Mouse (Mus musculus) mouse trophoblast stem cell (cell line): ENCODE results near the gene Inpp5e.
"Not testable (repeated sequence)": the region's sequence is repeated elsewhere in the genome, so short reads cannot be mapped to it uniquely, and the experiment has no call there.

Experiments
- in situ Hi-C, 2 experiments: fragments of 300-500 bp; cut with MseI, MboI; formaldehyde crosslinking; loops; 2 replicates in 1 of 2; 3 replicates in 1 of 2; pipeline ENCODE4 v1.15.1; 2025

Gene Inpp5e

GRCm38 (mm10) chr2:26421969-26422368 lies 13.0 kb upstream of the Inpp5e start:
- in situ Hi-C loops, result no loop called here

- in situ Hi-C loops, result no loop called here
Observed at GRCm38 (mm10) chr2:26418120-26418519, 9.1 kb upstream of the Inpp5e start.

- in situ Hi-C loops, result no loop called here
Observed at GRCm38 (mm10) chr2:26417066-26417465, 8.1 kb upstream of the Inpp5e start.

- in situ Hi-C loops, result no loop called here
Observed at GRCm38 (mm10) chr2:26410931-26411411, 2.0 kb upstream of the Inpp5e start.

GRCm38 (mm10) chr2:26410091-26410490 lies 1.1 kb upstream of the Inpp5e start:
- in situ Hi-C loops, result no loop called here

- in situ Hi-C loops, result no loop called here
Observed at GRCm38 (mm10) chr2:26409362-26409761, 359 bp upstream of the Inpp5e start.

GRCm38 (mm10) chr2:26403306-26403705 lies 5.7 kb downstream of the Inpp5e start:
- in situ Hi-C loops, result no loop called here

- in situ Hi-C loops, result no loop called here
Observed at GRCm38 (mm10) chr2:26402265-26402664, 6.7 kb downstream of the Inpp5e start.

- in situ Hi-C loops, result no loop called here
Observed at GRCm38 (mm10) chr2:26401023-26401422, 8.0 kb downstream of the Inpp5e start.

- in situ Hi-C loops, result no loop called here
Observed at GRCm38 (mm10) chr2:26400296-26400695, 8.7 kb downstream of the Inpp5e start.

GRCm38 (mm10) chr2:26399647-26400046 lies 9.4 kb downstream of the Inpp5e start:
- in situ Hi-C loops, result no loop called here

- in situ Hi-C loops, result no loop called here
Observed at GRCm38 (mm10) chr2:26398978-26399377, 10.0 kb downstream of the Inpp5e start.

GRCm38 (mm10) chr2:26391617-26392016 lies 17.4 kb downstream of the Inpp5e start:
- in situ Hi-C loops, result no loop called here

- in situ Hi-C loops, result no loop called here
Observed at GRCm38 (mm10) chr2:26390954-26391353, 18.0 kb downstream of the Inpp5e start.

- in situ Hi-C loops, result no loop called here
Observed at GRCm38 (mm10) chr2:26389154-26389690, 19.8 kb downstream of the Inpp5e start, which contains the start of the genes Entr1 and Pmpca. Gene Entr1 (minus strand): TSS chr2:26389316. Gene Pmpca (plus strand): TSS chr2:26389339.

- in situ Hi-C loops, result no loop called here
Observed at GRCm38 (mm10) chr2:26388682-26389153, 20.3 kb downstream of the Inpp5e start.

- in situ Hi-C loops, result no loop called here
Observed at GRCm38 (mm10) chr2:26387713-26388112, 21.3 kb downstream of the Inpp5e start.

- in situ Hi-C loops, result not testable (repeated sequence)
Observed at GRCm38 (mm10) chr2:26380871-26381270, 28.1 kb downstream of the Inpp5e start.

GRCm38 (mm10) chr2:26380131-26380771 lies 28.8 kb downstream of the Inpp5e start, which contains the start of gene Snapc4:
Gene Snapc4 (minus strand): TSS chr2:26380653.
- in situ Hi-C loops, result no loop called here

- in situ Hi-C loops, result no loop called here
Observed at GRCm38 (mm10) chr2:26372396-26372795, 36.6 kb downstream of the Inpp5e start.

GRCm38 (mm10) chr2:26368572-26368971 lies 40.4 kb downstream of the Inpp5e start:
- in situ Hi-C loops, result no loop called here

- in situ Hi-C loops, result no loop called here
Observed at GRCm38 (mm10) chr2:26367911-26368310, 41.1 kb downstream of the Inpp5e start.
